28 mouse cellular contexts compared by ENCODE assay signal in the genomic region with DNA sequence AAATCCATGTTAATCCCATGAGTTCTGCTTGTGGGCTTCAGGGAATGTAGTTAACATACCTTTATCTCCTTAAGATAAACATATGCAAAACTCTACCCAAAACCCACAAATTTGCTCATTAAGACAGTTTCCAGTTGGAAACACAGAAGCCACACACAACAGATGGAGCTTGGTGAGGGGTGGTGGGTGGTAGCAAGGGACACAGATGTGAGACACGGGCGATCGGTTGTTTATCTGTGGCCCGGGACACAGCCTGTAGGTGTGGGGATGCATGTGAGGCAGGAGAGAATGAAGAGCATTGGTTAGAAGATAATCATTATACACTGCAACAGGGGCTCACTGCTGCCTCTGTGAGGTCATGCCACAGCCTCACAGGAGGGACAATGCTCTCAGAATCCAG.
DNase-seq lines count a peak whose midpoint lies in the region; TF ChIP-seq lines count a peak whose summit lies in the region.
"Had no signal": no experiment of that assay in that cellular context is flagged by ENCODE, and none has a peak within 500 bp of the region (broad histone marks: within the 10 kb centered on the region; RNA-seq: fewer than 3 reads in every experiment).

No protein-coding gene starts in this region.

- no peak overlapping the region for H3K4me3 ChIP-seq in layer of hippocampus, adult 2 months
- H3K4me3 ChIP-seq: forebrain, embryonic 13.5 days; heart, embryonic 10.5 days; heart, embryonic 15.5 days; intestine, embryonic 15.5 days; left cerebral cortex, adult 2 months; limb, embryonic 12.5 days; lung, embryonic 15.5 days; midbrain, embryonic 12.5 days; neural tube, embryonic 13.5 days had no signal

- H3K27ac ChIP-seq in layer of hippocampus, adult 2 months, result peak overlapping the region; percentile 90
- H3K27ac ChIP-seq: forebrain, embryonic 13.5 days; heart, embryonic 10.5 days; heart, embryonic 15.5 days; hindbrain, postnatal 0 days; intestine, embryonic 15.5 days; left cerebral cortex, adult 2 months; limb, embryonic 12.5 days; lung, embryonic 15.5 days; midbrain, embryonic 12.5 days; neural tube, embryonic 13.5 days; stomach, postnatal 0 days had no signal

- DNase-seq in right cerebral cortex, postnatal 25 days, result peak; percentile 14
- DNase-seq in right cerebral cortex, postnatal 36 days (ENCODE audit: low spot score in 2 of 2), result no peak
- peak; percentile 62 to 69 for DNase-seq in layer of hippocampus, adult 2 months (ENCODE audit: low spot score in 2 of 2)
- DNase-seq in layer of hippocampus, postnatal 36 days, result peak; percentile 55 to 64
- DNase-seq in ovary, adult 18-20 months (ENCODE audit: low spot score), result no peak
- DNase-seq in adipocyte (ENCODE audit: low spot score), result no peak
- DNase-seq: adrenal gland, postnatal 10 days; B cell, adult 2 months; cerebellum, adult 11 months; cerebellum, postnatal 10 days; gastrocnemius, postnatal 14 days; heart, adult 11 months; kidney, adult 2 months; kidney, postnatal 4 days; right cerebral cortex, postnatal 4 days; thymus, adult 2 months; thymus, postnatal 36 days had no signal

- peak; percentile 42 for TF ChIP-seq CTCF in layer of hippocampus, adult 2 months (conservative IDR thresholded peaks at IDR 0.05)

Comparison
In these comparisons a context has a peak if more than half of its experiments do, and no peak if none do; other contexts are left out.
1. DNase-seq: peak in right cerebral cortex, postnatal 25 days (single experiment), layer of hippocampus, adult 2 months (2 of 2) and layer of hippocampus, postnatal 36 days (2 of 2); none in right cerebral cortex, postnatal 36 days (0 of 2), ovary, adult 18-20 months (single experiment) and adipocyte (single experiment).